In genomic region chr9:90114567-90115307, GRCm38 (mm10) we compare ENCODE assay signal across 8 mouse cellular contexts. TPM values are rescaled to one million over a fixed set of nuclear protein-coding genes. Genes with fewer than 3 reads are reported as not detected.
DNase-seq lines count a peak whose midpoint lies in the region; ATAC-seq and TF ChIP-seq lines count a peak whose summit lies in the region.

Gene Morf4l1 (minus strand): TSS chr9:90114774.

- peak; percentile 87 for ATAC-seq in CD4-positive, CD25-positive, alpha-beta regulatory T cell, adult 4 months
- ATAC-seq in heart, embryonic 14.5 days (ENCODE audit: insufficient number of reproducible peaks, insufficient read depth, low FRiP score, low read depth) = peak; percentile 98
- peak; percentile 91 for ATAC-seq in liver, embryonic 14.5 days (ENCODE audit: insufficient read depth)
- ATAC-seq in neural tube, embryonic 11.5 days (ENCODE audit: insufficient read depth, low FRiP score, low TSS enrichment) = peak; percentile 99
- ATAC-seq in stomach, postnatal 0 days (ENCODE audit: low FRiP score, low TSS enrichment) = peak; percentile 99

- no peak for TF ChIP-seq EP300 in liver, embryonic 14.5 days (IDR thresholded peaks at IDR 0.05; ENCODE audit: low read depth)
- TF ChIP-seq EP300 in stomach, postnatal 0 days (optimal IDR thresholded peaks at IDR 0.05) = no peak

- H3K27me3 ChIP-seq in heart, embryonic 14.5 days (ENCODE audit: control insufficient read depth, insufficient read depth, low read length) = 0 out of 2 replicates have a peak, but pooled peaks cover 3% of the 10 kb centered on the region
- H3K27me3 ChIP-seq in liver, embryonic 14.5 days (ENCODE audit: control insufficient read depth, insufficient read depth, low read length) = no peaks in the 10 kb centered on the region
- H3K27me3 ChIP-seq in neural tube, embryonic 11.5 days (ENCODE audit: control insufficient read depth, insufficient read depth, low read length) = no peaks in the 10 kb centered on the region
- H3K27me3 ChIP-seq in stomach, postnatal 0 days (ENCODE audit: control insufficient read depth, insufficient read depth, low read length) = no peaks in the 10 kb centered on the region

- TF ChIP-seq CTCF in liver, embryonic 14.5 days (IDR thresholded peaks at IDR 0.05; ENCODE audit: low read depth) = 0 out of 2 replicates have a peak, but pooled peaks have one; percentile 3
- TF ChIP-seq CTCF in stomach, postnatal 0 days (IDR thresholded peaks at IDR 0.05; ENCODE audit: low read depth) = no peak

- peak within 1 kb of the TSS; percentile 98 for H3K9ac ChIP-seq in heart, embryonic 14.5 days (ENCODE audit: low read length)
- peak within 1 kb of the TSS; percentile 97 for H3K9ac ChIP-seq in liver, embryonic 14.5 days (replicated peaks)
- H3K9ac ChIP-seq in neural tube, embryonic 11.5 days (ENCODE audit: low read length) = peak within 1 kb of the TSS; percentile 99
- H3K9ac ChIP-seq in stomach, postnatal 0 days (ENCODE audit: low read length) = peak within 1 kb of the TSS; percentile 96

- peak within 1 kb of the TSS; percentile 77 for H3K4me2 ChIP-seq in heart, embryonic 14.5 days (ENCODE audit: low read length)
- peak within 1 kb of the TSS; percentile 96 for H3K4me2 ChIP-seq in liver, embryonic 14.5 days (ENCODE audit: low read depth)
- peak within 1 kb of the TSS; percentile 72 for H3K4me2 ChIP-seq in neural tube, embryonic 11.5 days (ENCODE audit: low read depth)
- H3K4me2 ChIP-seq in stomach, postnatal 0 days (replicated peaks; ENCODE audit: low read depth) = peak within 1 kb of the TSS; percentile 76

- H3K4me3 ChIP-seq in heart, embryonic 14.5 days (ENCODE audit: control insufficient read depth in 1 of 2, insufficient read depth in 1 of 2, low read depth in 1 of 2, low read length in 2 of 2) = peak within 1 kb of the TSS; percentile 89 to 97
- peak within 1 kb of the TSS; percentile 75 to 88 for H3K4me3 ChIP-seq in liver, embryonic 14.5 days (ENCODE audit: insufficient read depth in 1 of 2, low read depth in 2 of 2, low read length in 2 of 2)
- H3K4me3 ChIP-seq in neural tube, embryonic 11.5 days (ENCODE audit: low read depth, low read length) = peak within 1 kb of the TSS; percentile 92
- peak within 1 kb of the TSS; percentile 97 for H3K4me3 ChIP-seq in stomach, postnatal 0 days (ENCODE audit: low read depth, low read length)

- no peaks in the 10 kb centered on the region for H3K9me3 ChIP-seq in heart, embryonic 14.5 days (ENCODE audit: control insufficient read depth, low read length)
- no peaks in the 10 kb centered on the region for H3K9me3 ChIP-seq in liver, embryonic 14.5 days (ENCODE audit: control insufficient read depth, low read length)
- H3K9me3 ChIP-seq in neural tube, embryonic 11.5 days (ENCODE audit: control insufficient read depth, low read length) = no peaks in the 10 kb centered on the region
- H3K9me3 ChIP-seq in stomach, postnatal 0 days (ENCODE audit: control insufficient read depth, low read length) = no peaks in the 10 kb centered on the region

- no peaks in the 10 kb centered on the region; the same call in 1 of the 2 replicates for H3K36me3 ChIP-seq in heart, embryonic 14.5 days (ENCODE audit: control insufficient read depth, insufficient read depth, low read length)
- H3K36me3 ChIP-seq in liver, embryonic 14.5 days (replicated peaks; ENCODE audit: control insufficient read depth, insufficient read depth, low read depth) = no peaks in the 10 kb centered on the region; the same call in 1 of the 2 replicates
- H3K36me3 ChIP-seq in neural tube, embryonic 11.5 days (ENCODE audit: control insufficient read depth, insufficient read depth, low read length) = no peaks in the 10 kb centered on the region
- no peaks in the 10 kb centered on the region for H3K36me3 ChIP-seq in stomach, postnatal 0 days (ENCODE audit: control insufficient read depth, insufficient read depth, low read length)

- WGBS in heart, embryonic 14.5 days = 1% methylated on average over 33 of the region's 40 CpGs
- 1% methylated on average over 36 of the region's 40 CpGs for WGBS in liver, embryonic 14.5 days (ENCODE audit: insufficient replicate concordance)
- WGBS in neural tube, embryonic 11.5 days = 2% methylated on average over 34 of the region's 40 CpGs
- under 1% methylated on average over 37 of the region's 40 CpGs for WGBS in stomach, postnatal 0 days

- H3K27ac ChIP-seq in heart, embryonic 14.5 days (replicated peaks in 1 of 2; ENCODE audit: control insufficient read depth in 1 of 2, insufficient read depth in 1 of 2, low read depth in 2 of 2, low read length in 2 of 2) = peak within 1 kb of the TSS; percentile 94 to 100
- peak within 1 kb of the TSS; percentile 95 for H3K27ac ChIP-seq in liver, embryonic 14.5 days
- H3K27ac ChIP-seq in neural tube, embryonic 11.5 days (ENCODE audit: low read depth, low read length) = peak within 1 kb of the TSS; percentile 95
- H3K27ac ChIP-seq in stomach, postnatal 0 days (replicated peaks) = peak within 1 kb of the TSS; percentile 100

- peaks cover 0 to 19% of the 10 kb centered on the region in 2 experiments; a peak in 2 of 4 replicates for H3K4me1 ChIP-seq in heart, embryonic 14.5 days (ENCODE audit: control insufficient read depth in 2 of 2, insufficient read depth in 2 of 2, low read length in 2 of 2)
- H3K4me1 ChIP-seq in liver, embryonic 14.5 days (replicated peaks; ENCODE audit: control insufficient read depth in 2 of 2, insufficient read depth in 2 of 2, low read length in 1 of 2) = peaks cover 13 to 22% of the 10 kb centered on the region in 2 experiments
- 0 out of 2 replicates have a peak, but pooled peaks cover 6% of the 10 kb centered on the region for H3K4me1 ChIP-seq in neural tube, embryonic 11.5 days (ENCODE audit: control insufficient read depth, insufficient read depth, low read length)
- peaks cover 3% of the 10 kb centered on the region; the same call in 1 of the 2 replicates for H3K4me1 ChIP-seq in stomach, postnatal 0 days (replicated peaks; ENCODE audit: control insufficient read depth, insufficient read depth)

- DNase-seq in c-Kit-negative CD71-positive TER-119-positive erythroid progenitor cells, embryonic 14.5 days (ENCODE audit: low read depth, low spot score) = peak; percentile 81
- DNase-seq in fibroblast of lung, adult 2 months (ENCODE audit: low read depth) = peak; percentile 92
- peak; percentile 97 to 99 for DNase-seq in kidney, postnatal 25 days
- DNase-seq in liver, embryonic 14.5 days (ENCODE audit: low read depth in 3 of 3, low spot score in 3 of 3) = peak; percentile 84 to 88 (median 85)
- peak; percentile 98 for DNase-seq in neural tube, embryonic 11.5 days (ENCODE audit: low spot score)
- peak; percentile 97 for DNase-seq in stomach, postnatal 0 days (ENCODE audit: low spot score)

RNA-seq across cellular contexts. Expression of gene Morf4l1, which starts in this region (rescaled TPM):
- polyA plus RNA-seq in CD4-positive, CD25-positive, alpha-beta regulatory T cell, adult 4 months (2017; shearing (Covaris generic)) = 100 to 1,000 TPM; 309 to 341 TPM
- 314 and 344 TPM in 2 replicates for polyA plus RNA-seq in heart, embryonic 14.5 days (2014; fragmentation: Nextera tagmentation; extraction: Ambion mirVana)
- 91.7 and 128 TPM in 2 replicates for polyA plus RNA-seq in liver, embryonic 14.5 days (2012; rRNA removed)
- polyA plus RNA-seq in liver, embryonic 14.5 days (2014; fragmentation: Nextera tagmentation; extraction: Ambion mirVana) = 96.7 and 104 TPM in 2 replicates
- 502 and 508 TPM in 2 replicates for polyA plus RNA-seq in neural tube, embryonic 11.5 days (2014; fragmentation: Nextera tagmentation; extraction: Ambion mirVana)
- 225 and 226 TPM in 2 replicates for polyA plus RNA-seq in stomach, postnatal 0 days (2015; fragmentation: Nextera tagmentation; extraction: Ambion mirVana)

Comparison
In these comparisons a context has a peak if more than half of its experiments do, and no peak if none do; other contexts are left out.
1. Peak in every context shown above with its lines: DNase-seq, ATAC-seq, H3K4me3 ChIP-seq and H3K27ac ChIP-seq.